Mouse (Mus musculus): ENCODE data around the gene Gpnmb. TPM values are rescaled to one million over a fixed set of nuclear protein-coding genes. Genes with fewer than 3 reads are reported as not detected.

Gpnmb gene
- polyA plus RNA-seq, 1 experiment from 2014 or later: 46,211 TPM

Other genes with a start within 250 kb of the Gpnmb start
- gene Tmem176a, start 195.6 kb upstream of the Gpnmb start, polyA plus RNA-seq (2018): 11.9 to 62.5 TPM (median 19.0 TPM) in 3 replicates
- 20.8 to 122 TPM (median 51.6 TPM) in 3 replicates for gene Tmem176b, start 195.1 kb upstream of the Gpnmb start, polyA plus RNA-seq (2018)
- not detected in 3 replicates for gene Aoc1, start 163.7 kb upstream of the Gpnmb start, polyA plus RNA-seq (2018)
- not detected in 3 replicates for gene 1600015I10Rik, start 106.7 kb upstream of the Gpnmb start, polyA plus RNA-seq (2018)
- not detected in 3 replicates for gene Doxl2, start 61.6 kb upstream of the Gpnmb start, polyA plus RNA-seq (2018)
- not detected in 3 replicates for gene Svs1, start 49.7 kb upstream of the Gpnmb start, polyA plus RNA-seq (2018)
- 5.1 to 8.2 TPM (median 5.4 TPM) in 3 replicates for gene Malsu1, start 37.2 kb downstream of the Gpnmb start, polyA plus RNA-seq (2018)
- gene Igf2bp3, start 178.4 kb downstream of the Gpnmb start, polyA plus RNA-seq (2018): 1.4 to 4.0 TPM (median 3.2 TPM) in 3 replicates
- 54.9 to 74.0 TPM (median 70.4 TPM) in 3 replicates for gene Tra2a, start 227.5 kb downstream of the Gpnmb start, polyA plus RNA-seq (2018)